Mouse (Mus musculus): Measurements from ENCODE around the gene Gldc. TPM values are rescaled to one million over a fixed set of nuclear protein-coding genes. Genes with fewer than 3 reads are reported as not detected.

Gene Gldc
- total RNA-seq, 4 experiments from 2014 or later: 0.08 TPM; not detected in 3

GRCm38 (mm10) chr19:30158189-30158588 lies 17.0 kb downstream of the Gldc start:
- DNase-seq (ENCODE audit: low spot score in 2 of 2): no peak

GRCm38 (mm10) chr19:30157031-30157687 lies 18.1 kb downstream of the Gldc start:
- no peak for DNase-seq (ENCODE audit: low spot score in 2 of 2)

GRCm38 (mm10) chr19:30153729-30154128 lies 21.5 kb downstream of the Gldc start:
- no peak for DNase-seq (ENCODE audit: low spot score in 2 of 2)

GRCm38 (mm10) chr19:30151290-30151689 lies 23.9 kb downstream of the Gldc start:
- no peak for DNase-seq (ENCODE audit: low spot score in 2 of 2)

GRCm38 (mm10) chr19:30149238-30149805 lies 25.9 kb downstream of the Gldc start:
- DNase-seq (ENCODE audit: low spot score in 2 of 2): no peak

GRCm38 (mm10) chr19:30147306-30147705 lies 27.9 kb downstream of the Gldc start:
- DNase-seq (ENCODE audit: low spot score in 2 of 2): no peak

- no peak for DNase-seq (ENCODE audit: low spot score in 2 of 2)
Observed at GRCm38 (mm10) chr19:30146761-30147160, 28.5 kb downstream of the Gldc start.

GRCm38 (mm10) chr19:30145106-30145505 lies 30.1 kb downstream of the Gldc start:
- no peak for DNase-seq (ENCODE audit: low spot score in 2 of 2)

- DNase-seq (ENCODE audit: low spot score in 2 of 2): no peak
Observed at GRCm38 (mm10) chr19:30136308-30136707, 38.9 kb downstream of the Gldc start.

GRCm38 (mm10) chr19:30128177-30128576 lies 47.1 kb downstream of the Gldc start:
- no peak for DNase-seq (ENCODE audit: low spot score in 2 of 2)

- no peak for DNase-seq (ENCODE audit: low spot score in 2 of 2)
Observed at GRCm38 (mm10) chr19:30125670-30126059, 49.6 kb downstream of the Gldc start.

GRCm38 (mm10) chr19:30124999-30125669 lies 50.1 kb downstream of the Gldc start:
- DNase-seq (ENCODE audit: low spot score in 2 of 2): no peak

GRCm38 (mm10) chr19:30118344-30119312 lies 56.6 kb downstream of the Gldc start:
- DNase-seq (ENCODE audit: low spot score in 2 of 2): no peak

GRCm38 (mm10) chr19:30117775-30118174 lies 57.5 kb downstream of the Gldc start:
- DNase-seq (ENCODE audit: low spot score in 2 of 2): no peak

- DNase-seq (ENCODE audit: low spot score in 2 of 2): no peak
Observed at GRCm38 (mm10) chr19:30117241-30117640, 58.0 kb downstream of the Gldc start.

- DNase-seq (ENCODE audit: low spot score in 2 of 2): no peak
Observed at GRCm38 (mm10) chr19:30115606-30116005, 59.6 kb downstream of the Gldc start.

GRCm38 (mm10) chr19:30114919-30115441 lies 60.2 kb downstream of the Gldc start:
- no peak for DNase-seq (ENCODE audit: low spot score in 2 of 2)

- DNase-seq (ENCODE audit: low spot score in 2 of 2): no peak
Observed at GRCm38 (mm10) chr19:30112961-30113688, 62.1 kb downstream of the Gldc start.

- DNase-seq (ENCODE audit: low spot score in 2 of 2): no peak
Observed at GRCm38 (mm10) chr19:30111421-30111820, 63.8 kb downstream of the Gldc start.

- no peak for DNase-seq (ENCODE audit: low spot score in 2 of 2)
Observed at GRCm38 (mm10) chr19:30109122-30109521, 66.1 kb downstream of the Gldc start.

GRCm38 (mm10) chr19:30108616-30109015 lies 66.6 kb downstream of the Gldc start:
- DNase-seq (ENCODE audit: low spot score in 2 of 2): no peak
